Comparison of ENCODE assay signal across 9 mouse cellular contexts in genomic region chr10:4267481-4267880, GRCm38 (mm10). TPM values are rescaled to one million over a fixed set of nuclear protein-coding genes. Genes with fewer than 3 reads are reported as not detected.
DNase-seq lines count a peak whose midpoint lies in the region; ATAC-seq and TF ChIP-seq lines count a peak whose summit lies in the region.
"Had no signal": no experiment of that assay in that cellular context is flagged by ENCODE, and none has a peak within 500 bp of the region (broad histone marks: within the 10 kb centered on the region; RNA-seq: fewer than 3 reads in every experiment).

No protein-coding gene starts in this region.

- ATAC-seq in forebrain, embryonic 13.5 days = no peak
- ATAC-seq in limb, embryonic 14.5 days (ENCODE audit: low FRiP score, low read depth) = no peak

- H3K4me2 ChIP-seq in forebrain, embryonic 13.5 days = peak overlapping the region; percentile 94
- peak overlapping the region; percentile 86 for H3K4me2 ChIP-seq in limb, embryonic 14.5 days (replicated peaks; ENCODE audit: low read depth, low read length, severe bottlenecking)

- 77% methylated on average over 7 of the region's 7 CpGs for WGBS in forebrain, embryonic 13.5 days
- WGBS in limb, embryonic 14.5 days = 78% methylated on average over 7 of the region's 7 CpGs

- TF ChIP-seq CTCF in gastrocnemius, adult 2 months (IDR thresholded peaks at IDR 0.05) = no peak

- intact Hi-C loops in gastrocnemius, adult 2 months (cut with DNase I) = no loop called here
- intact Hi-C loops in gastrocnemius, postnatal 36 days (cut with DNase I) = no loop called here

- no peak overlapping the region for H3K9ac ChIP-seq in forebrain, embryonic 13.5 days
- no peak overlapping the region for H3K9ac ChIP-seq in limb, embryonic 14.5 days (ENCODE audit: low read depth, low read length, severe bottlenecking)

- peak; percentile 40 for DNase-seq in gastrocnemius, adult 2 months
- no peak for DNase-seq in gastrocnemius, postnatal 4 days (ENCODE audit: low spot score in 2 of 2)
- DNase-seq in ES-CJ7 (ENCODE audit: low read depth, low spot score) = peak; percentile 78
- DNase-seq in limb, embryonic 14.5 days (ENCODE audit: low spot score) = no peak
- no peak for DNase-seq in adrenal gland, postnatal 14 days
- DNase-seq in yolk sac, embryonic 10.5 days (ENCODE audit: low spot score) = no peak
- no peak for DNase-seq in gastrocnemius, postnatal 36 days

- no peak for TF ChIP-seq POLR2A in limb, embryonic 14.5 days (IDR thresholded peaks at IDR 0.05; ENCODE audit: borderline replicate concordance, extremely low read depth, insufficient read depth, insufficient read length)

- H3K4me1 ChIP-seq in forebrain, embryonic 13.5 days = peaks cover 20% of the 10 kb centered on the region
- peaks cover 8% of the 10 kb centered on the region for H3K4me1 ChIP-seq in limb, embryonic 14.5 days (ENCODE audit: control insufficient read depth, insufficient read depth, low read length)

- H3K4me3 ChIP-seq in gastrocnemius, adult 2 months = peak overlapping the region; percentile 82
- peak overlapping the region; percentile 68 for H3K4me3 ChIP-seq in forebrain, embryonic 13.5 days
- H3K4me3 ChIP-seq in limb, embryonic 14.5 days (replicated peaks; ENCODE audit: low read length) = peak overlapping the region; percentile 67
- H3K4me3 ChIP-seq: erythroblast, embryonic 14.5 days had no signal

- H3K36me3 ChIP-seq in forebrain, embryonic 13.5 days (ENCODE audit: poor library complexity, severe bottlenecking) = no peaks in the 10 kb centered on the region
- H3K36me3 ChIP-seq in limb, embryonic 14.5 days (ENCODE audit: control insufficient read depth, insufficient read depth, low read length) = no peaks in the 10 kb centered on the region

- H3K27ac ChIP-seq in gastrocnemius, adult 2 months = no peak overlapping the region
- H3K27ac ChIP-seq in forebrain, embryonic 13.5 days = no peak overlapping the region
- no peak overlapping the region for H3K27ac ChIP-seq in limb, embryonic 14.5 days (replicated peaks; ENCODE audit: low read depth, low read length)

- no peaks in the 10 kb centered on the region for H3K27me3 ChIP-seq in forebrain, embryonic 13.5 days
- no peaks in the 10 kb centered on the region for H3K27me3 ChIP-seq in limb, embryonic 14.5 days (ENCODE audit: control insufficient read depth, insufficient read depth, low read length)

- H3K9me3 ChIP-seq in forebrain, embryonic 13.5 days (replicated peaks) = no peaks in the 10 kb centered on the region
- H3K9me3 ChIP-seq in limb, embryonic 14.5 days (ENCODE audit: control insufficient read depth, low read length) = no peaks in the 10 kb centered on the region

RNA-seq across cellular contexts. Expression of gene Akap12, which starts 1.3 kb away (rescaled TPM):
- 10 to 100 TPM in 1 of 2 experiments, 1 to 10 TPM in 1; 6.2 to 16.6 TPM for total RNA-seq in gastrocnemius, adult 2 months (2021)
- 100 to 1,000 TPM; 109 to 110 TPM for total RNA-seq in gastrocnemius, postnatal 4 days (2021)
- 14.7 and 16.3 TPM in 2 replicates for polyA plus RNA-seq in forebrain, embryonic 13.5 days (2015; fragmentation: Nextera tagmentation; extraction: Ambion mirVana)
- 25.4 and 41.0 TPM in 2 replicates for polyA plus RNA-seq in limb, embryonic 14.5 days (2012; rRNA removed)
- 41.0 and 42.2 TPM in 2 replicates for polyA plus RNA-seq in limb, embryonic 14.5 days (2014; fragmentation: Nextera tagmentation; extraction: Ambion mirVana)
- 30.7 and 35.0 TPM in 2 replicates for total RNA-seq in adrenal gland, postnatal 14 days (2021)
- total RNA-seq in gastrocnemius, postnatal 36 days (2021) = 1 to 10 TPM; 8.1 to 8.2 TPM

Comparison
In these comparisons a context has a peak if more than half of its experiments do, and no peak if none do; other contexts are left out.
1. DNase-seq: peak in gastrocnemius, adult 2 months (single experiment) and ES-CJ7 (single experiment); none in gastrocnemius, postnatal 4 days (0 of 2), limb, embryonic 14.5 days (single experiment), adrenal gland, postnatal 14 days (single experiment), yolk sac, embryonic 10.5 days (single experiment) and gastrocnemius, postnatal 36 days (0 of 2).
2. Peak in every context shown above with its lines, with median percentiles within 50 percentile points of each other: H3K4me3 ChIP-seq.